8 mouse cellular contexts compared by ENCODE assay signal in genomic region chr17:34128264-34128937, GRCm38 (mm10). TPM values are rescaled to one million over a fixed set of nuclear protein-coding genes. Genes with fewer than 3 reads are reported as not detected.
DNase-seq lines count a peak whose midpoint lies in the region; ATAC-seq and TF ChIP-seq lines count a peak whose summit lies in the region.

No protein-coding gene starts in this region.

- no peak for DNase-seq in lung, postnatal 4 days
- no peak for DNase-seq in retina, postnatal 1 day
- DNase-seq in cerebellum, adult 11 months: no peak
- DNase-seq in embryo, embryonic 9.5 days (ENCODE audit: extremely low spot score): no peak

- WGBS in lung, embryonic 15.5 days: 25% methylated on average over 13 of the region's 13 CpGs
- 23% methylated on average over 13 of the region's 13 CpGs for WGBS in forebrain, embryonic 12.5 days
- 21% methylated on average over 13 of the region's 13 CpGs for WGBS in limb, embryonic 13.5 days
- 57% methylated on average over 13 of the region's 13 CpGs for WGBS in small intestine, adult 2 months

- TF ChIP-seq POLR2A in small intestine, adult 2 months (IDR thresholded peaks at IDR 0.05; ENCODE audit: low read depth, low read length): no peak

- ATAC-seq in lung, embryonic 15.5 days (ENCODE audit: borderline replicate concordance, extremely low read depth, low FRiP score, low TSS enrichment): no peak
- no peak for ATAC-seq in forebrain, embryonic 12.5 days (ENCODE audit: low FRiP score)
- ATAC-seq in limb, embryonic 13.5 days (ENCODE audit: low FRiP score, low read depth): no peak

- no peak overlapping the region for H3K9ac ChIP-seq in lung, embryonic 15.5 days
- no peak overlapping the region; the same call in 1 of the 2 replicates for H3K9ac ChIP-seq in forebrain, embryonic 12.5 days
- H3K9ac ChIP-seq in limb, embryonic 13.5 days: peak overlapping the region; percentile 54

- no peak overlapping the region for H3K4me3 ChIP-seq in lung, embryonic 15.5 days
- no peak overlapping the region; the same call in 1 of the 2 replicates for H3K4me3 ChIP-seq in forebrain, embryonic 12.5 days (replicated peaks)
- peak overlapping the region; percentile 18 for H3K4me3 ChIP-seq in limb, embryonic 13.5 days
- H3K4me3 ChIP-seq in small intestine, adult 2 months (ENCODE audit: low read depth, low read length): peak overlapping the region; percentile 36

- no peaks in the 10 kb centered on the region for H3K27me3 ChIP-seq in lung, embryonic 15.5 days
- H3K27me3 ChIP-seq in forebrain, embryonic 12.5 days: peaks cover 33% of the 10 kb centered on the region
- no peaks in the 10 kb centered on the region for H3K27me3 ChIP-seq in limb, embryonic 13.5 days
- H3K27me3 ChIP-seq in small intestine, adult 2 months (ENCODE audit: control insufficient read depth, insufficient read depth, low read length): no peaks in the 10 kb centered on the region

- H3K9me3 ChIP-seq in lung, embryonic 15.5 days: no peaks in the 10 kb centered on the region
- H3K9me3 ChIP-seq in forebrain, embryonic 12.5 days: no peaks in the 10 kb centered on the region
- H3K9me3 ChIP-seq in limb, embryonic 13.5 days: no peaks in the 10 kb centered on the region

- TF ChIP-seq CTCF in small intestine, adult 2 months (IDR thresholded peaks at IDR 0.05; ENCODE audit: extremely low read depth, insufficient read length, insufficient replicate concordance, low read depth, low read length): no peak

- peak overlapping the region; percentile 18; the same call in 1 of the 2 replicates for H3K4me2 ChIP-seq in lung, embryonic 15.5 days
- H3K4me2 ChIP-seq in forebrain, embryonic 12.5 days: peak overlapping the region; percentile 32
- peak overlapping the region; percentile 52 for H3K4me2 ChIP-seq in limb, embryonic 13.5 days (replicated peaks)

- H3K27ac ChIP-seq in lung, embryonic 15.5 days: no peak overlapping the region
- H3K27ac ChIP-seq in forebrain, embryonic 12.5 days: no peak overlapping the region
- no peak overlapping the region; the same call in 1 of the 2 replicates for H3K27ac ChIP-seq in limb, embryonic 13.5 days
- no peak overlapping the region for H3K27ac ChIP-seq in small intestine, adult 2 months (ENCODE audit: insufficient read depth, low read depth, low read length)

- H3K36me3 ChIP-seq in lung, embryonic 15.5 days: no peaks in the 10 kb centered on the region
- no peaks in the 10 kb centered on the region for H3K36me3 ChIP-seq in forebrain, embryonic 12.5 days (replicated peaks)
- peaks cover 9% of the 10 kb centered on the region for H3K36me3 ChIP-seq in limb, embryonic 13.5 days
- no peaks in the 10 kb centered on the region for H3K36me3 ChIP-seq in small intestine, adult 2 months (ENCODE audit: control insufficient read depth, insufficient read depth, low read length)

- H3K4me1 ChIP-seq in lung, embryonic 15.5 days: peaks cover 47% of the 10 kb centered on the region
- peaks cover 31% of the 10 kb centered on the region for H3K4me1 ChIP-seq in forebrain, embryonic 12.5 days
- H3K4me1 ChIP-seq in limb, embryonic 13.5 days: peaks cover 53% of the 10 kb centered on the region
- peaks cover 29% of the 10 kb centered on the region for H3K4me1 ChIP-seq in small intestine, adult 2 months (ENCODE audit: control insufficient read depth, insufficient read depth, insufficient read length, low read length)

RNA-seq across cellular contexts. Expression of gene Brd2, which starts 6.0 kb away (rescaled TPM):
- 102 and 106 TPM in 2 replicates for polyA plus RNA-seq in lung, embryonic 15.5 days (2015; fragmentation: Nextera tagmentation; extraction: Ambion mirVana)
- 138 and 146 TPM in 2 replicates for polyA plus RNA-seq in forebrain, embryonic 12.5 days (2016; fragmentation: Nextera tagmentation; extraction: Ambion mirVana)
- 132 and 133 TPM in 2 replicates for polyA plus RNA-seq in limb, embryonic 13.5 days (2015; fragmentation: Nextera tagmentation; extraction: Ambion mirVana)
- polyA plus RNA-seq in small intestine, adult 2 months (2012; rRNA removed): 41.2 and 73.1 TPM in 2 replicates

RNA-seq across cellular contexts. Expression of gene H2-DMa, which starts 9.1 kb away (rescaled TPM):
- 12.1 and 13.8 TPM in 2 replicates for polyA plus RNA-seq in lung, embryonic 15.5 days (2015; fragmentation: Nextera tagmentation; extraction: Ambion mirVana)
- polyA plus RNA-seq in forebrain, embryonic 12.5 days (2016; fragmentation: Nextera tagmentation; extraction: Ambion mirVana): 9.1 and 9.6 TPM in 2 replicates
- 14.2 and 15.6 TPM in 2 replicates for polyA plus RNA-seq in limb, embryonic 13.5 days (2015; fragmentation: Nextera tagmentation; extraction: Ambion mirVana)
- polyA plus RNA-seq in small intestine, adult 2 months (2012; rRNA removed): 35.4 and 169 TPM in 2 replicates

RNA-seq across cellular contexts. Expression of gene H2-DMb2, which starts 14.7 kb away (rescaled TPM):
- polyA plus RNA-seq in lung, embryonic 15.5 days (2015; fragmentation: Nextera tagmentation; extraction: Ambion mirVana): 1.8 and 1.9 TPM in 2 replicates
- polyA plus RNA-seq in forebrain, embryonic 12.5 days (2016; fragmentation: Nextera tagmentation; extraction: Ambion mirVana): not detected in 2 replicates
- polyA plus RNA-seq in limb, embryonic 13.5 days (2015; fragmentation: Nextera tagmentation; extraction: Ambion mirVana): 0.15 and 0.38 TPM in 2 replicates
- 12.7 and 25.4 TPM in 2 replicates for polyA plus RNA-seq in small intestine, adult 2 months (2012; rRNA removed)

RNA-seq across cellular contexts. Expression of gene H2-DMb1, which starts 24.5 kb away (rescaled TPM):
- 2.0 and 3.2 TPM in 2 replicates for polyA plus RNA-seq in lung, embryonic 15.5 days (2015; fragmentation: Nextera tagmentation; extraction: Ambion mirVana)
- polyA plus RNA-seq in forebrain, embryonic 12.5 days (2016; fragmentation: Nextera tagmentation; extraction: Ambion mirVana): 0.38 and 0.69 TPM in 2 replicates
- 1.5 and 1.7 TPM in 2 replicates for polyA plus RNA-seq in limb, embryonic 13.5 days (2015; fragmentation: Nextera tagmentation; extraction: Ambion mirVana)
- polyA plus RNA-seq in small intestine, adult 2 months (2012; rRNA removed): 39.0 and 281 TPM in 2 replicates

RNA-seq across cellular contexts. Expression of gene H2-Oa, which starts 36.3 kb away (rescaled TPM):
- polyA plus RNA-seq in lung, embryonic 15.5 days (2015; fragmentation: Nextera tagmentation; extraction: Ambion mirVana): 0.44 and 1.0 TPM in 2 replicates
- 0.27 and 0.41 TPM in 2 replicates for polyA plus RNA-seq in forebrain, embryonic 12.5 days (2016; fragmentation: Nextera tagmentation; extraction: Ambion mirVana)
- 0.55 and 0.65 TPM in 2 replicates for polyA plus RNA-seq in limb, embryonic 13.5 days (2015; fragmentation: Nextera tagmentation; extraction: Ambion mirVana)
- polyA plus RNA-seq in small intestine, adult 2 months (2012; rRNA removed): 7.2 and 16.6 TPM in 2 replicates

Comparison
In these comparisons a context has a peak if more than half of its experiments do, and no peak if none do; other contexts are left out.
1. H3K4me3 ChIP-seq: peak in limb, embryonic 13.5 days (single experiment) and small intestine, adult 2 months (single experiment); none in lung, embryonic 15.5 days (single experiment) and forebrain, embryonic 12.5 days (single experiment).
2. Peak in every context shown above with its lines, with median percentiles within 50 percentile points of each other: H3K4me2 ChIP-seq.